Comparison of ENCODE assay signal across 10 mouse cellular contexts in the genomic region with DNA sequence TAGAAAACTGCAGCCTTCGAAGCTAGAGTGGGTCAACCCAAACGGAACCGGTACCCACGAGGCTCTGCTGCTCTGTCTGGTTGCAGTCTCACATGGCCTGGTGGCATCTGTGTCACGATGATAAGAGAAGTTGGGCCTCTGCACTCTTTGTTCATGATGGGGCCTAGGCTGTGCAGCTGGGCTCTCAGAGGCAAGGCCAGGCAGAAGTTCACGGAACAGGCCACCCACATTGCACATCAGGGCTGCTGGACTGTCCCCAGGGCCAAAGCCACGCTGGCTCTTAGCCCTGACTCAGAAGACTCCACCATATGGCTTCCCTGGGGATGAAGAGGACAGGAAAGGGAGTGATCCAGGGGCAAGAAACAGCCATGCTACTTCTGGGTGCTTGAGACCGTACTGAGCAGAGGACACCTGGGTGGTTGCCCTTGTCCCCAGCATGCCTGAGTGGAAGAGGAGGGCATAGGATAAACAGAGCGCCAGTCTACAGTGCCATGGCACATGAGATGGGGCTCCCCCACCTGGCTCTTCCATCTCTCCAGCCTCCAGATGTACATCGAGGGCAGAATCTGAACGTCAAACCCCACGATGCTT.
A peak's percentile ranks its signal among the peaks of the same experiment; 100 is the strongest.
DNase-seq lines count a peak whose midpoint lies in the region; ATAC-seq and TF ChIP-seq lines count a peak whose summit lies in the region.
"Had no signal": no experiment of that assay in that cellular context is flagged by ENCODE, and none has a peak within 500 bp of the region (broad histone marks: within the 10 kb centered on the region; RNA-seq: fewer than 3 reads in every experiment).

No protein-coding gene starts in this region.

- no peaks in the 10 kb centered on the region for H3K36me3 ChIP-seq in forebrain, embryonic 15.5 days
- H3K36me3 ChIP-seq in hindbrain, embryonic 12.5 days = no peaks in the 10 kb centered on the region
- no peaks in the 10 kb centered on the region for H3K36me3 ChIP-seq in midbrain, embryonic 16.5 days (ENCODE audit: control insufficient read depth, insufficient read depth, low read length)
- H3K36me3 ChIP-seq: G1E had no signal

- no peak overlapping the region for H3K9ac ChIP-seq in forebrain, embryonic 15.5 days (replicated peaks)
- H3K9ac ChIP-seq in hindbrain, embryonic 12.5 days = no peak overlapping the region
- no peak overlapping the region for H3K9ac ChIP-seq in midbrain, embryonic 16.5 days (ENCODE audit: low read depth, low read length)

- DNase-seq in layer of hippocampus, adult 2 months (ENCODE audit: low spot score in 2 of 2) = no peak
- no peak for DNase-seq in layer of hippocampus, postnatal 14 days (ENCODE audit: low spot score in 2 of 2)
- no peak for DNase-seq in cerebellum, postnatal 36 days
- DNase-seq in left cerebral cortex, adult 2 months (ENCODE audit: extremely low spot score in 1 of 2, low spot score in 2 of 2) = no peak
- no peak for DNase-seq in testis, postnatal 14 days (ENCODE audit: low spot score)

- ATAC-seq in forebrain, embryonic 15.5 days (replicated peaks) = peak; percentile 43; the same call in 1 of the 2 replicates
- peak; percentile 32; the same call in 1 of the 2 replicates for ATAC-seq in hindbrain, embryonic 12.5 days (ENCODE audit: low FRiP score)
- peak; percentile 44; the same call in 1 of the 2 replicates for ATAC-seq in midbrain, embryonic 16.5 days

- WGBS in forebrain, embryonic 15.5 days = 59% methylated on average over 12 of the region's 12 CpGs
- WGBS in hindbrain, embryonic 12.5 days = 70% methylated on average over 12 of the region's 12 CpGs
- 66% methylated on average over 12 of the region's 12 CpGs for WGBS in midbrain, embryonic 16.5 days

- peaks cover 22% of the 10 kb centered on the region for H3K4me1 ChIP-seq in forebrain, embryonic 15.5 days
- H3K4me1 ChIP-seq in hindbrain, embryonic 12.5 days = peaks cover 22% of the 10 kb centered on the region
- H3K4me1 ChIP-seq in midbrain, embryonic 16.5 days (ENCODE audit: control insufficient read depth, insufficient read depth, low read length) = peaks cover 21% of the 10 kb centered on the region

- TF ChIP-seq CTCF in layer of hippocampus, adult 2 months (conservative IDR thresholded peaks at IDR 0.05) = no peak
- no peak for TF ChIP-seq CTCF in left cerebral cortex, adult 2 months (IDR thresholded peaks at IDR 0.05)

- no peak overlapping the region for H3K4me3 ChIP-seq in layer of hippocampus, adult 2 months
- H3K4me3 ChIP-seq in forebrain, embryonic 15.5 days = no peak overlapping the region
- no peak overlapping the region for H3K4me3 ChIP-seq in hindbrain, embryonic 12.5 days
- no peak overlapping the region for H3K4me3 ChIP-seq in midbrain, embryonic 16.5 days (ENCODE audit: low read depth, low read length)
- H3K4me3 ChIP-seq in left cerebral cortex, adult 2 months = no peak overlapping the region

- intact Hi-C loops in left cerebral cortex, adult 2 months (cut with DNase I) = no loop called here

- H3K27me3 ChIP-seq in forebrain, embryonic 15.5 days = no peaks in the 10 kb centered on the region
- no peaks in the 10 kb centered on the region; the same call in 1 of the 2 replicates for H3K27me3 ChIP-seq in hindbrain, embryonic 12.5 days
- no peaks in the 10 kb centered on the region for H3K27me3 ChIP-seq in midbrain, embryonic 16.5 days (ENCODE audit: control insufficient read depth, insufficient read depth, low read depth, low read length)

- no peaks in the 10 kb centered on the region for H3K9me3 ChIP-seq in forebrain, embryonic 15.5 days
- H3K9me3 ChIP-seq in hindbrain, embryonic 12.5 days (replicated peaks) = no peaks in the 10 kb centered on the region
- H3K9me3 ChIP-seq in midbrain, embryonic 16.5 days (replicated peaks; ENCODE audit: control insufficient read depth, low read length, poor library complexity, severe bottlenecking) = no peaks in the 10 kb centered on the region

- no peak overlapping the region for H3K4me2 ChIP-seq in forebrain, embryonic 15.5 days (replicated peaks)
- no peak overlapping the region for H3K4me2 ChIP-seq in hindbrain, embryonic 12.5 days (replicated peaks)
- no peak overlapping the region for H3K4me2 ChIP-seq in midbrain, embryonic 16.5 days (ENCODE audit: low read length)

- H3K27ac ChIP-seq in layer of hippocampus, adult 2 months = peak overlapping the region; percentile 54
- peak overlapping the region; percentile 69 for H3K27ac ChIP-seq in forebrain, embryonic 15.5 days (replicated peaks)
- H3K27ac ChIP-seq in hindbrain, embryonic 12.5 days = no peak overlapping the region; the same call in 1 of the 2 replicates
- H3K27ac ChIP-seq in midbrain, embryonic 16.5 days (ENCODE audit: low read length) = peak overlapping the region; percentile 50
- no peak overlapping the region for H3K27ac ChIP-seq in left cerebral cortex, adult 2 months
- H3K27ac ChIP-seq: kidney, postnatal 0 days had no signal

Comparison
In these comparisons a context has a peak if more than half of its experiments do, and no peak if none do; other contexts are left out.
1. H3K27ac ChIP-seq: peak in layer of hippocampus, adult 2 months (single experiment), forebrain, embryonic 15.5 days (single experiment) and midbrain, embryonic 16.5 days (single experiment); none in hindbrain, embryonic 12.5 days (single experiment) and left cerebral cortex, adult 2 months (single experiment).
2. Peak in every context shown above with its lines, with median percentiles within 50 percentile points of each other: ATAC-seq.